Mouse (Mus musculus) thymus, adult 2 months (tissue): ENCODE measurements at regions not wholly inside any gene's neighbourhood (a gene's known extent, or its start where the extent isn't known, plus 50 kb on each side); places are given as distances from the start of the nearest gene placed in this dataset.

Experiments used
- DNase-seq: peaks from one replicate; pipeline ENCODE4 v3.0.0; 2021
- H3K27ac ChIP-seq: fragments of 200-500 bp; 2 replicates; pipeline ENCODE4 v1.5.1; 2012; ENCODE audit warnings: low read length, control low read depth; ENCODE audit not compliant: control insufficient read depth, insufficient read depth
- H3K27me3 ChIP-seq: fragments of 200-500 bp; 2 replicates; pipeline ENCODE4 v1.6.1; 2012; ENCODE audit warnings: mild to moderate bottlenecking, low read length, moderate library complexity, mixed read lengths; ENCODE audit not compliant: control insufficient read depth, insufficient read depth
- H3K36me3 ChIP-seq: fragments of 200-500 bp; 2 replicates; pipeline ENCODE4 v1.6.1; 2012; ENCODE audit warnings: mild to moderate bottlenecking, low read length, moderate library complexity; ENCODE audit not compliant: control insufficient read depth, insufficient read depth
- H3K4me1 ChIP-seq: fragments of 200-500 bp; replicated peaks from 2 replicates; pipeline ENCODE4 v1.6.1; 2012; ENCODE audit warnings: low read length; ENCODE audit not compliant: control insufficient read depth, insufficient read depth
- H3K4me3 ChIP-seq: fragments of 200-500 bp; 2 replicates; pipeline ENCODE4 v1.5.1; 2012; ENCODE audit warnings: mild to moderate bottlenecking, low read length, control low read depth, moderate library complexity; ENCODE audit not compliant: control insufficient read depth, insufficient read depth
- CTCF ChIP-seq: fragments of 200-500 bp; IDR thresholded peaks from 2 replicates; pipeline ENCODE4 v1.5.1; 2012; ENCODE audit warnings: mild to moderate bottlenecking, control low read depth, low read length, moderate library complexity, borderline replicate concordance; ENCODE audit not compliant: control insufficient read depth, poor library complexity, insufficient read depth; ENCODE audit errors: extremely low read depth
- POLR2A ChIP-seq: fragments of 200-500 bp; IDR thresholded peaks from 2 replicates; pipeline ENCODE4 v1.6.1; 2012; ENCODE audit warnings: mild to moderate bottlenecking, low read length, control low read depth, moderate library complexity; ENCODE audit not compliant: control insufficient read depth, poor library complexity, insufficient read depth; ENCODE audit errors: extremely low read depth
- WGBS: fragments of 180-500 bp; shearing (Covaris S2); methylation state at CpG from one replicate; pipeline ENCODE4 v1.1.7; 2018; 5-methylcytosine and 5-hydroxymethylcytosine counted together

- WGBS, result 91% methylated on average over 7 of the region's 7 CpGs
Measured at GRCm38 (mm10) chr11:113016801-113017715, 235.0 kb downstream of the Sox9 start.

DNA sequence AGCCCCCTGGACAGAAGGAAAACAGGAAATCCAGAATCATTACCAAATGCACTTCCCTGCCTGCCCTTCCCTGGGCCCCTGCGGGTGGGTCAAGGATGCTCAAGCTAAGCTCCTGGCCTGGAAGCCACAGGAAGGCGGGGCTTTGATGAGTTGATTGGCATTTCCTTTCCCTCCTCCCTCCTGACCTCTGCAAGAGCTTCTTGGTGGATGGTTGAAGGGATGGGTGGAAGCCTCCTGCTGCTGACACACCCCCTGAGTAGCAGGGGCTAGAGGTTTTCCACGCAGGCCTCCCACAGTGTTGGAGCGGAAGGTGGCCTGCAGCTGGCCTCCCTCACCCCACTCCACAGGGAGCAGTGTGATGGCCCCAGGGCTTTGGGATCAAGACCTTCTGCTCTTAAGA lies 239.5 kb downstream of the Sox9 start:
- WGBS, result 74% methylated on average over 4 of the region's 4 CpGs
- no peak overlapping the region for H3K4me3 ChIP-seq
- no peak for DNase-seq
- H3K4me1 ChIP-seq, result no peaks in the 10 kb centered on the region
- H3K27me3 ChIP-seq, result no peaks in the 10 kb centered on the region
- no peak for TF ChIP-seq CTCF
- TF ChIP-seq POLR2A, result no peak
- H3K36me3 ChIP-seq, result no peaks in the 10 kb centered on the region
- H3K27ac ChIP-seq, result no peak overlapping the region

More at GRCm38 (mm10) chr11:113016801-113017715, 235.0 kb downstream of the Sox9 start:
- Histone ChIP-seq H3K27ac (no peak overlapping the region), H3K4me1 (no peaks in the 10 kb centered on the region), H3K27me3 (no peaks in the 10 kb centered on the region), H3K4me3 (no peak overlapping the region), H3K36me3 (no peaks in the 10 kb centered on the region)
- DNase-seq, result no peak
- TF ChIP-seq POLR2A (no peak), CTCF (no peak)

- Histone ChIP-seq H3K27ac (no peak overlapping the region), H3K36me3 (no peaks in the 10 kb centered on the region), H3K4me3 (no peak overlapping the region), H3K27me3 (no peaks in the 10 kb centered on the region), H3K4me1 (no peaks in the 10 kb centered on the region)
- no peak for TF ChIP-seq POLR2A
- TF ChIP-seq CTCF, result no peak
- WGBS, result 72% methylated on average over 6 of the region's 6 CpGs
- no peak for DNase-seq
Measured at GRCm38 (mm10) chr11:113026994-113027393, 245.0 kb downstream of the Sox9 start.

GRCm38 (mm10) chr11:113028235-113028919 lies 246.4 kb downstream of the Sox9 start:
- no peaks in the 10 kb centered on the region for H3K4me1 ChIP-seq
- WGBS, result 77% methylated on average over 8 of the region's 8 CpGs
- TF ChIP-seq POLR2A, result no peak
- TF ChIP-seq CTCF, result no peak
- no peak overlapping the region for H3K27ac ChIP-seq
- no peaks in the 10 kb centered on the region for H3K36me3 ChIP-seq
- no peak for DNase-seq
- no peaks in the 10 kb centered on the region for H3K27me3 ChIP-seq
- no peak overlapping the region for H3K4me3 ChIP-seq

GRCm38 (mm10) chr11:113031405-113031804 lies 249.4 kb downstream of the Sox9 start:
- TF ChIP-seq POLR2A (no peak), CTCF (no peak)
- Histone ChIP-seq H3K27me3 (no peaks in the 10 kb centered on the region), H3K4me3 (no peak overlapping the region), H3K36me3 (no peaks in the 10 kb centered on the region), H3K27ac (no peak overlapping the region), H3K4me1 (no peaks in the 10 kb centered on the region)
- DNase-seq, result no peak
- 93% methylated on average over 8 of the region's 8 CpGs for WGBS

GRCm38 (mm10) chr11:113032487-113033228 lies 250.6 kb downstream of the Sox9 start:
- no peaks in the 10 kb centered on the region for H3K4me1 ChIP-seq
- WGBS, result 79% methylated on average over 8 of the region's 8 CpGs

More at GRCm38 (mm10) chr11:113032487-113033228, 250.6 kb downstream of the Sox9 start:
- Histone ChIP-seq H3K27me3 (no peaks in the 10 kb centered on the region), H3K4me3 (no peak overlapping the region), H3K36me3 (no peaks in the 10 kb centered on the region), H3K27ac (no peak overlapping the region)
- TF ChIP-seq CTCF, result no peak
- TF ChIP-seq POLR2A, result no peak
- DNase-seq, result no peak
